Mouse (Mus musculus) testis, adult 2 months (tissue): ENCODE data around the gene Sfxn4.

Experiments
- CTCF ChIP-seq: fragments of 200-500 bp; IDR thresholded peaks from 2 replicates; pipeline ENCODE4 v1.5.1; 2012; ENCODE audit warnings: low read depth, mild to moderate bottlenecking, inconsistent platforms, low read length, moderate library complexity; ENCODE audit not compliant: control insufficient read depth, insufficient read depth, insufficient replicate concordance
- POLR2A ChIP-seq: fragments of 200-500 bp; IDR thresholded peaks from 2 replicates; pipeline ENCODE4 v1.6.1; 2012; ENCODE audit warnings: low read depth, mild to moderate bottlenecking, inconsistent platforms, low read length, moderate library complexity; ENCODE audit not compliant: control insufficient read depth

DNA sequence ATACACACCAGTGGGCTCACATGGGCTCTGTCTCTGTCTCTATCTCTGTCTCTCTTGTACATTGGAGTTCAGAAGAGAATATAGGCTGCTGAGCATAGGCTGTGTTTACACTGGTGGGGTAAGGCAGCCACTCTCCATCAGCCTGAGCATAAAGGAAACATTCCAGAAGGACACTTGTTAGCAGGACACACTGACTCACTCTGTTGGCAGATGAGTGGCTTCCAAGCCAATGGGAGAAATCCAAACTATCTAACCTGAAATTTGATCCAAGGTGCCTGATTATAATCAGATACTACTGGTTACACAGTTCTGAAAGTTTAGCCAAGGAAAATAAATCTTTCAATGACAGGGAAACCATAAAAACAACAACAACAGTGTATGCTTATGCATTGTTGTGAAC lies 15.5 kb downstream of the Sfxn4 start:
- TF ChIP-seq POLR2A = no peak
- TF ChIP-seq CTCF = no peak
